ENCODE assay signal across 11 mouse cellular contexts in the genomic region with DNA sequence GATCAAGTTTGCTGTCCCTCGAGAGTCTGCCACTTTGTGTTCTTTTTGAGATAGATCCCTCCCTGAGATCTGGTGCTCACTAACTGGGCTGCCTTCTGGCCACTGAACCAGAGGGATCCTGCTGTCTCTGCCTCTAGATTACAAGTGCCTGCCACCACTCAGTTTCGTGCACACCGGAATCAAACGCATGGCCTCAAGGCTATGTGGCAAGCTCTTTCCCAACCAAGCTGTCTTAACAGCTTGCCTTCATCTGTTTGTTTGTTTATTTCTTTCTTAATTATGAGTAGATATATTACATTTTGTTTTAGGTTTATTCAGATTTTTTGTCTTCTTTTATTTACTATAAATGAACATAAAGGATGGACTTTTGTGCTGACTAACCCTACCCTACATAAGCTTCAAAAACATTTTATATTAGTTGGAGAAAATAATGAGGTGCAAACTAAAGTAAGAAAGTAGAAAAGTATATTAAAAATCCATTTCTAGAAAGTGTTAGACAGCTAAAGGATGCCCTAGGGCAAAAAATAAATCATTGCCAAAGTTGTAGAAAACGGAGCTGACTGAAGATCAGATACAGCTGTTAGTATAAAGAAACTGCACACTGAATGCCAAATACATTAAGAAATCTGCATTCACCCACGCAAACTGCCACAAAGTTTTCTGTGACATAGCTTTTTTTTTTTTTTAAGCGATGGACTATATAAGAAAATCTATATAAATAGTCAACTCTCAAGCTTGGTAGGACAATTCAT.
"Had no signal": no experiment of that assay in that cellular context is flagged by ENCODE, and none has a peak within 500 bp of the region (broad histone marks: within the 10 kb centered on the region; RNA-seq: fewer than 3 reads in every experiment).

No protein-coding gene starts in this region.

- H3K36me3 ChIP-seq: hindbrain, embryonic 15.5 days; kidney, embryonic 15.5 days; limb, embryonic 13.5 days; midbrain, embryonic 13.5 days; neural tube, embryonic 15.5 days had no signal

- H3K27ac ChIP-seq: hindbrain, embryonic 15.5 days; kidney, embryonic 15.5 days; limb, embryonic 13.5 days; midbrain, embryonic 13.5 days; neural tube, embryonic 15.5 days; stomach, postnatal 0 days had no signal

- H3K9me3 ChIP-seq: hindbrain, embryonic 15.5 days; kidney, embryonic 15.5 days; limb, embryonic 13.5 days; midbrain, embryonic 13.5 days; neural tube, embryonic 15.5 days had no signal

- H3K9ac ChIP-seq: hindbrain, embryonic 15.5 days; kidney, embryonic 15.5 days; limb, embryonic 13.5 days; midbrain, embryonic 13.5 days; neural tube, embryonic 15.5 days had no signal

- H3K27me3 ChIP-seq: hindbrain, embryonic 15.5 days; kidney, embryonic 15.5 days; limb, embryonic 13.5 days; midbrain, embryonic 13.5 days; neural tube, embryonic 15.5 days had no signal

- DNase-seq: kidney, adult 2 months; kidney, postnatal 14 days; right cerebral cortex, adult 18-20 months had no signal

- ATAC-seq: intestine, embryonic 16.5 days; midbrain, embryonic 13.5 days had no signal

- H3K4me3 ChIP-seq: hindbrain, embryonic 15.5 days; kidney, embryonic 15.5 days; limb, embryonic 13.5 days; midbrain, embryonic 13.5 days; neural tube, embryonic 15.5 days had no signal

- H3K4me2 ChIP-seq: hindbrain, embryonic 15.5 days; kidney, embryonic 15.5 days; limb, embryonic 13.5 days; liver, embryonic 11.5 days; midbrain, embryonic 13.5 days; neural tube, embryonic 15.5 days had no signal

- H3K4me1 ChIP-seq: hindbrain, embryonic 15.5 days; kidney, embryonic 15.5 days; midbrain, embryonic 13.5 days; neural tube, embryonic 15.5 days had no signal
